Mouse (Mus musculus) embryonic fibroblast, embryonic 13.5 days (primary cell): Measurements from ENCODE around the gene Rassf3.

Experiments used
- CTCF ChIP-seq: IDR thresholded peaks from 2 replicates; pipeline ENCODE4 v1.5.1; 2011; ENCODE audit warnings: mild to moderate bottlenecking, control low read depth, low read length, moderate library complexity, borderline replicate concordance; ENCODE audit not compliant: insufficient read depth
- POLR2A ChIP-seq: IDR thresholded peaks from 2 replicates; pipeline ENCODE4 v1.6.1; 2011; ENCODE audit warnings: low read depth, mild to moderate bottlenecking, control low read depth, low read length, moderate library complexity

- TF ChIP-seq CTCF (no peak), POLR2A (no peak)
These were observed 7.2 kb downstream of the Rassf3 start for GRCm38 (mm10) chr10:121468985-121469384.
